ENCODE assay signal across 23 mouse cellular contexts in the genomic region with DNA sequence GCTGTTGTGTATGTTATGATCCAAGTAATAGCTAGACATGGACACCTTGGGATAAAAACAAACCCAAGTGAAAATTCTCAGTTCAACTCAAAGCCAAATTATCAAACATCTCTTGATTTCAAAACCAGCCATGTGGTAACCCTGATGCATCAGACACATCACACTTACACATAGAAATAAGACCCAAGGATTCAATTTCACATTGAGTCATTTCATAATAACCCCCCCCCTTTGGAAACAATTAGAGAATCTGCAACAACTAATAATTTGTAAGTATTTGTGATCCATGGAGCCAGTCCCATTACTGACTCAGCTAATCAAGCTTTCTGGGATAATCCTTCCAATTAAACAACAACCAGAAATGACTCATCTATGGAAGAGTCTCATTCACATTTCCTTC.
DNase-seq lines count a peak whose midpoint lies in the region; ATAC-seq and TF ChIP-seq lines count a peak whose summit lies in the region.
"Had no signal": no experiment of that assay in that cellular context is flagged by ENCODE, and none has a peak within 500 bp of the region (broad histone marks: within the 10 kb centered on the region; RNA-seq: fewer than 3 reads in every experiment).

No protein-coding gene starts in this region.

- H3K36me3 ChIP-seq in lung, postnatal 0 days (ENCODE audit: insufficient read depth, low read length): no peaks in the 10 kb centered on the region
- H3K36me3 ChIP-seq in small intestine, adult 2 months (ENCODE audit: control insufficient read depth, insufficient read depth, low read length): 0 out of 2 replicates have a peak, but pooled peaks cover 2% of the 10 kb centered on the region
- H3K36me3 ChIP-seq in forebrain, embryonic 11.5 days (ENCODE audit: control insufficient read depth, insufficient read depth, low read length): no peaks in the 10 kb centered on the region
- H3K36me3 ChIP-seq in heart, embryonic 11.5 days (ENCODE audit: control insufficient read depth, insufficient read depth, low read length): no peaks in the 10 kb centered on the region
- H3K36me3 ChIP-seq: G1E had no signal

- H3K9ac ChIP-seq in lung, postnatal 0 days (replicated peaks; ENCODE audit: low read depth): no peak overlapping the region
- H3K9ac ChIP-seq in forebrain, embryonic 11.5 days (ENCODE audit: low read length): no peak overlapping the region
- H3K9ac ChIP-seq in heart, embryonic 11.5 days (ENCODE audit: low read depth, low read length): no peak overlapping the region

- H3K27ac ChIP-seq in lung, postnatal 0 days (ENCODE audit: low read length): no peak overlapping the region
- peak overlapping the region; percentile 38 for H3K27ac ChIP-seq in small intestine, adult 2 months (ENCODE audit: insufficient read depth, low read depth, low read length)
- H3K27ac ChIP-seq in forebrain, embryonic 11.5 days (ENCODE audit: low read depth, low read length): no peak overlapping the region
- H3K27ac ChIP-seq in heart, embryonic 11.5 days (ENCODE audit: low read depth, low read length): no peak overlapping the region

- no peak for TF ChIP-seq CTCF in lung, postnatal 0 days (IDR thresholded peaks at IDR 0.05)
- no peak for TF ChIP-seq CTCF in lung, adult 2 months (IDR thresholded peaks at IDR 0.05; ENCODE audit: insufficient read depth, low read length)
- no peak for TF ChIP-seq CTCF in small intestine, adult 2 months (IDR thresholded peaks at IDR 0.05; ENCODE audit: extremely low read depth, insufficient read length, insufficient replicate concordance, low read depth, low read length)

- DNase-seq in lung, postnatal 0 days (ENCODE audit: low spot score): peak; percentile 59
- no peak for DNase-seq in lung, adult 2 months
- peak; percentile 59 for DNase-seq in Muller cell, postnatal 12 days (ENCODE audit: inconsistent ontology term)
- DNase-seq in fat pad, adult 2 months (ENCODE audit: extremely low read depth, low read depth, low spot score): peak; percentile 86
- DNase-seq in forebrain, embryonic 11.5 days (ENCODE audit: low spot score): no peak
- DNase-seq in neural tube, embryonic 10.5 days (ENCODE audit: extremely low spot score, low spot score): no peak
- DNase-seq: adrenal gland, adult 2 months; adrenal gland, adult 8-10 months; adrenal gland, postnatal 10 days; adrenal gland, postnatal 14 days; adrenal gland, postnatal 25 days; adrenal gland, postnatal 36 days; B cell, adult 2 months; cerebellum, adult 11 months; cerebellum, adult 11-12 months; cerebellum, adult 18-20 months had no signal

- no peak for TF ChIP-seq EP300 in lung, postnatal 0 days (IDR thresholded peaks at IDR 0.05)

- H3K27me3 ChIP-seq in lung, postnatal 0 days (replicated peaks; ENCODE audit: insufficient read depth, low read length): no peaks in the 10 kb centered on the region
- no peaks in the 10 kb centered on the region for H3K27me3 ChIP-seq in small intestine, adult 2 months (ENCODE audit: control insufficient read depth, insufficient read depth, low read length)
- H3K27me3 ChIP-seq in forebrain, embryonic 11.5 days (ENCODE audit: control insufficient read depth, insufficient read depth, low read length): no peaks in the 10 kb centered on the region
- no peaks in the 10 kb centered on the region for H3K27me3 ChIP-seq in heart, embryonic 11.5 days (ENCODE audit: control insufficient read depth, insufficient read depth, low read length)
- H3K27me3 ChIP-seq: CH12.LX, Patski had no signal

- H3K9me3 ChIP-seq in lung, postnatal 0 days (ENCODE audit: low read length): no peaks in the 10 kb centered on the region
- no peaks in the 10 kb centered on the region for H3K9me3 ChIP-seq in forebrain, embryonic 11.5 days (ENCODE audit: control insufficient read depth, low read length)
- no peaks in the 10 kb centered on the region for H3K9me3 ChIP-seq in heart, embryonic 11.5 days (replicated peaks; ENCODE audit: control insufficient read depth, low read length)
- H3K9me3 ChIP-seq: G1E had no signal

- TF ChIP-seq POLR2A in lung, adult 2 months (IDR thresholded peaks at IDR 0.05; ENCODE audit: borderline replicate concordance, extremely low read depth, low read depth, low read length): no peak
- TF ChIP-seq POLR2A in small intestine, adult 2 months (IDR thresholded peaks at IDR 0.05; ENCODE audit: low read depth, low read length): no peak

- H3K4me2 ChIP-seq in lung, postnatal 0 days (replicated peaks; ENCODE audit: low read depth, low read length): no peak overlapping the region
- H3K4me2 ChIP-seq in forebrain, embryonic 11.5 days (ENCODE audit: low read depth, low read length, severe bottlenecking): no peak overlapping the region
- no peak overlapping the region for H3K4me2 ChIP-seq in heart, embryonic 11.5 days

- H3K4me3 ChIP-seq in lung, postnatal 0 days (ENCODE audit: low read depth, low read length): no peak overlapping the region
- no peak overlapping the region for H3K4me3 ChIP-seq in lung, adult 2 months (replicated peaks; ENCODE audit: extremely low read depth, low read depth, low read length)
- H3K4me3 ChIP-seq in small intestine, adult 2 months (ENCODE audit: low read depth, low read length): no peak overlapping the region
- H3K4me3 ChIP-seq in forebrain, embryonic 11.5 days (ENCODE audit: low read depth, low read length): no peak overlapping the region
- no peak overlapping the region for H3K4me3 ChIP-seq in heart, embryonic 11.5 days (ENCODE audit: low read depth, low read length)

- H3K4me1 ChIP-seq in lung, postnatal 0 days (ENCODE audit: insufficient read depth, low read depth, low read length): no peaks in the 10 kb centered on the region
- peaks cover 8% of the 10 kb centered on the region; the same call in 1 of the 2 replicates for H3K4me1 ChIP-seq in lung, adult 2 months (ENCODE audit: control insufficient read depth, insufficient read depth, low read length)
- peaks cover 36% of the 10 kb centered on the region; the same call in 1 of the 2 replicates for H3K4me1 ChIP-seq in small intestine, adult 2 months (ENCODE audit: control insufficient read depth, insufficient read depth, insufficient read length, low read length)
- H3K4me1 ChIP-seq in forebrain, embryonic 11.5 days (replicated peaks; ENCODE audit: control insufficient read depth, insufficient read depth, low read length): no peaks in the 10 kb centered on the region
- H3K4me1 ChIP-seq in heart, embryonic 11.5 days (ENCODE audit: control insufficient read depth, insufficient read depth, low read length): peaks cover 1% of the 10 kb centered on the region; the same call in 1 of the 2 replicates

- ATAC-seq in lung, postnatal 0 days: peak; percentile 38
- ATAC-seq in forebrain, embryonic 11.5 days (replicated peaks; ENCODE audit: low FRiP score): no peak
- no peak for ATAC-seq in heart, embryonic 11.5 days (replicated peaks; ENCODE audit: insufficient number of reproducible peaks, low FRiP score, low TSS enrichment)
- ATAC-seq: activated CD4-positive, CD25-positive, alpha-beta regulatory T cell, adult 4 months; CD4-positive, CD25-positive, alpha-beta regulatory T cell, adult 4 months; Patski had no signal

Comparison
In these comparisons a context has a peak if more than half of its experiments do, and no peak if none do; other contexts are left out.
1. DNase-seq: peak in lung, postnatal 0 days (single experiment), Muller cell, postnatal 12 days (single experiment) and fat pad, adult 2 months (single experiment); none in lung, adult 2 months (single experiment), forebrain, embryonic 11.5 days (single experiment) and neural tube, embryonic 10.5 days (single experiment).